Mouse (Mus musculus): ENCODE measurements around the gene Ank3.

GRCm38 (mm10) chr10:69389511-69389910 lies 9.1 kb upstream of the Ank3 start:
- TF ChIP-seq CTCF (IDR thresholded peaks at IDR 0.05; ENCODE audit: low read depth) (no peak), EP300 (IDR thresholded peaks at IDR 0.05; ENCODE audit: low read depth) (no peak)
